Mouse (Mus musculus) intestine, embryonic 14.5 days (tissue): ENCODE measurements at regions not wholly inside any gene's neighbourhood (a gene's known extent, or its start where the extent isn't known, plus 50 kb on each side); places are given as distances from the start of the nearest gene placed in this dataset.
"Not testable (repeated sequence)": the region's sequence is repeated elsewhere in the genome, so short reads cannot be mapped to it uniquely, and the experiment has no call there.

ENCODE experiments used
- ATAC-seq: fragments of 200-750 bp; cut with Nextera tagmentation; replicated peaks from 2 replicates; pipeline ENCODE4 v1.8.0; 2017; ENCODE audit warnings: low read depth, moderate number of reproducible peaks, moderate TSS enrichment, moderate library complexity; ENCODE audit not compliant: low FRiP score, low TSS enrichment
- DNase-seq: peaks from one replicate; pipeline ENCODE4 v3.0.0-alpha.2; 2018; ENCODE audit warnings: low spot score
- H3K27ac ChIP-seq: fragments of 300-500 bp; sonication (generic); 2 replicates; pipeline ENCODE4 v1.5.1; 2014; ENCODE audit warnings: low read depth, mild to moderate bottlenecking, control low read depth
- H3K27me3 ChIP-seq: fragments of 300-500 bp; sonication (generic); replicated peaks from 2 replicates; pipeline ENCODE4 v1.6.1; 2014; ENCODE audit warnings: low read length, control low read depth; ENCODE audit not compliant: control insufficient read depth, insufficient read depth
- H3K36me3 ChIP-seq: fragments of 300-500 bp; sonication (generic); 2 replicates; pipeline ENCODE4 v1.6.1; 2014; ENCODE audit warnings: low read length, control low read depth; ENCODE audit not compliant: control insufficient read depth, insufficient read depth
- H3K4me1 ChIP-seq: fragments of 300-500 bp; sonication (generic); replicated peaks from 2 replicates; pipeline ENCODE4 v1.6.1; 2014; ENCODE audit warnings: low read length, control low read depth, mixed read lengths; ENCODE audit not compliant: control insufficient read depth, insufficient read depth
- H3K4me2 ChIP-seq: fragments of 300-500 bp; sonication (generic); 2 replicates; pipeline ENCODE4 v1.6.1; 2014; ENCODE audit warnings: low read length
- H3K4me3 ChIP-seq: fragments of 300-500 bp; sonication (generic); 2 replicates; pipeline ENCODE4 v1.5.1; 2014; ENCODE audit warnings: low read depth, low read length, control low read depth, mixed read lengths
- H3K9ac ChIP-seq: fragments of 300-500 bp; sonication (generic); 2 replicates; pipeline ENCODE4 v1.6.1; 2014; ENCODE audit warnings: mild to moderate bottlenecking, low read length
- H3K9me3 ChIP-seq: fragments of 300-500 bp; sonication (generic); 2 replicates; pipeline ENCODE4 v1.6.1; 2016; ENCODE audit warnings: low read length, control low read depth; ENCODE audit not compliant: control insufficient read depth
- WGBS: fragments of 180-500 bp; shearing (Covaris S2); extraction: QIAGEN DNeasy Blood & Tissue Kit; methylation state at CpG from one replicate; pipeline ENCODE4 v1.1.7; 2014; 5-methylcytosine and 5-hydroxymethylcytosine counted together

GRCm38 (mm10) chr16:20990524-20990923, 163.3 kb downstream of the Teddm3 start:
- H3K27ac ChIP-seq = no peak overlapping the region
- DNase-seq (no peak), ATAC-seq (no peak)
- no peak overlapping the region for H3K4me2 ChIP-seq
- H3K4me1 ChIP-seq = no peaks in the 10 kb centered on the region
- H3K4me3 ChIP-seq = no peak overlapping the region
- no peaks in the 10 kb centered on the region for H3K36me3 ChIP-seq
- no peaks in the 10 kb centered on the region for H3K27me3 ChIP-seq
- no peak overlapping the region for H3K9ac ChIP-seq
- H3K9me3 ChIP-seq = 0 out of 2 replicates have a peak, but pooled peaks cover 6% of the 10 kb centered on the region
- WGBS = 91% methylated on average over 2 of the region's 2 CpGs

GRCm38 (mm10) chr16:20975406-20975805, 178.4 kb downstream of the Teddm3 start:
- H3K36me3 ChIP-seq = no peaks in the 10 kb centered on the region
- no peaks in the 10 kb centered on the region for H3K27me3 ChIP-seq
- no peak overlapping the region for H3K9ac ChIP-seq
- H3K4me1 ChIP-seq = no peaks in the 10 kb centered on the region
- no peak overlapping the region for H3K27ac ChIP-seq
- ATAC-seq (no peak), DNase-seq (no peak)
- no peak overlapping the region for H3K4me2 ChIP-seq
- no peaks in the 10 kb centered on the region for H3K9me3 ChIP-seq
- 27% methylated on average over 2 of the region's 2 CpGs for WGBS
- H3K4me3 ChIP-seq = no peak overlapping the region

GRCm38 (mm10) chr16:20972442-20972841, 181.4 kb downstream of the Teddm3 start:
- H3K4me2 ChIP-seq = no peak overlapping the region
- no peaks in the 10 kb centered on the region for H3K4me1 ChIP-seq
- no peak overlapping the region for H3K9ac ChIP-seq
- no peak for DNase-seq
- no peaks in the 10 kb centered on the region for H3K36me3 ChIP-seq
- H3K4me3 ChIP-seq = no peak overlapping the region
- no peaks in the 10 kb centered on the region for H3K27me3 ChIP-seq
- no peak for ATAC-seq
- no peak overlapping the region for H3K27ac ChIP-seq
- no peaks in the 10 kb centered on the region for H3K9me3 ChIP-seq

DNA sequence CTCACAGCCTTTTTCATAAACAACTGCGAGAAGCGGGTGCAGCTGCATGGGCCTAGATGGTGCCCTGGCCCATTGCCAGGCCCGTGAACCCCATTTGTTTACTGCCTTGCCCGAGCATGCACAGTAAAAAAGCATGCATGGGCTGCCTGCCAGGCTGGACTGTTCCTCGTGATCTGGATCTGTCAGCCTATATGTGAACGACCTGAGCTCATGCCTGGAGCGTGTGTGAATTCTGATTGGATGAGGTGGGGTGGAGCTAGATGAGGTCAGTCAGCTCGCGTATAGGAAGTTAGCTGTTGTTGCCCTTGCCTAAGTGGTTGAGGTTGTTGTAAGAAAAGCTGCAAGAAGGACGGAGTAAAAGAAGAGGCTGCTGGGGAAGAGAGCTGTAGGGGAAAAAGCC, 194.9 kb downstream of the Teddm3 start:
- Histone ChIP-seq H3K4me2 (peak overlapping the region; percentile 23; the same call in 1 of the 2 replicates), H3K4me1 (no peaks in the 10 kb centered on the region), H3K9ac (no peak overlapping the region), H3K36me3 (no peaks in the 10 kb centered on the region), H3K9me3 (no peaks in the 10 kb centered on the region), H3K27me3 (no peaks in the 10 kb centered on the region), H3K4me3 (no peak overlapping the region), H3K27ac (no peak overlapping the region)
- 41% methylated on average over 10 of the region's 10 CpGs for WGBS
- no peak for ATAC-seq
- peak; percentile 62 for DNase-seq

GRCm38 (mm10) chr16:20936722-20937121, 202.4 kb upstream of the Thpo start:
- H3K9ac ChIP-seq = no peak overlapping the region
- ATAC-seq (no peak), DNase-seq (no peak)
- no peaks in the 10 kb centered on the region for H3K4me1 ChIP-seq
- no peak overlapping the region for H3K4me2 ChIP-seq
- H3K9me3 ChIP-seq = no peaks in the 10 kb centered on the region
- WGBS = 44% methylated on average over 1 of the region's 1 CpGs
- H3K36me3 ChIP-seq = no peaks in the 10 kb centered on the region
- H3K27ac ChIP-seq = no peak overlapping the region
- no peak overlapping the region for H3K4me3 ChIP-seq
- no peaks in the 10 kb centered on the region for H3K27me3 ChIP-seq

GRCm38 (mm10) chr16:20934846-20935245, 200.5 kb upstream of the Thpo start:
- not testable (repeated sequence) for H3K4me3 ChIP-seq, H3K4me1 ChIP-seq, DNase-seq, H3K9me3 ChIP-seq, H3K27ac ChIP-seq, H3K9ac ChIP-seq, H3K36me3 ChIP-seq, H3K4me2 ChIP-seq, H3K27me3 ChIP-seq, ATAC-seq

DNA sequence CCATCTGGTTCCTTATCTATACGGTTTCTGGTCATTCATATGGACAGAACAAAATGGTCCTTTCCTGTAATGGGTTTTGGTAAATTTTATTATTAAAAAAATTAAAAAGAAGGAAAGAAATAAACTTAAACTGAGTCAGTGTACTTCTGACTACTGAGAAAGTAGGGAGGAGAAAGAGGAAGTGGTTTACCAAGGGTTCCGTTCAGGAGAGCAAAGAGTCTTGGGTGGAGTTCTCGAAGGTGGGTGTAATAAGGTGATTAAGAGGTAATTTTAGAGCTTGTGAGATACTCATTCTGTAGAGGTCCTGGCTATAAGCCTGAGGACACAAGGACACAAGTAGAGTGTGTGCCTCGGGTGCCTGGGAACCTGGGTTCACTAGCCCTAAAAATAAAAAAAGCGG, 195.7 kb upstream of the Thpo start:
- 73% methylated on average over 5 of the region's 5 CpGs for WGBS
- not testable (repeated sequence) for H3K4me3 ChIP-seq, H3K9ac ChIP-seq, H3K9me3 ChIP-seq, H3K4me2 ChIP-seq, DNase-seq, H3K36me3 ChIP-seq, H3K27me3 ChIP-seq, H3K4me1 ChIP-seq, H3K27ac ChIP-seq, ATAC-seq

GRCm38 (mm10) chr16:20925776-20926175, 191.5 kb upstream of the Thpo start:
- not testable (repeated sequence) for H3K4me3 ChIP-seq, H3K9me3 ChIP-seq, H3K4me1 ChIP-seq, H3K4me2 ChIP-seq, H3K36me3 ChIP-seq, H3K9ac ChIP-seq, H3K27me3 ChIP-seq, ATAC-seq, H3K27ac ChIP-seq
- DNase-seq = peak; percentile 10

DNA sequence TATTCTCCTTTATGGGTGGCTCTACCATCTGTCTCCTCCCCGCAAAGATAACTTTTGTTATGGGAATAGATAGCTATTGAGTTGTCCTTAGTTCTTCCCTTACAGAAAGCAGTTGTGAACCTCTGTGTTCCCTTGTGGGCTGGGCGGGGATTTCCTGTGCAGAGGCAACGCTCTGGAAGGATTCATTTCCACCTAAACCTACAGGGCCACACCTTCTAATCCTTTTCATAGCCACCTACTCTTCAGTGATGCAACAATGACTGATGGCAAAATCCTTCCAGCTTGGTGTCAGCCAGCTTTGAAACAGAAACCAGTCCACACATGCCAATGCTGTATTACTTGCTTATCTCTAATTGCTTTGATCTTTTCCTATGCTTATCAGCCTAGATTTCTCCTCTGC, 176.6 kb upstream of the Thpo start:
- not testable (repeated sequence) for H3K9ac ChIP-seq, H3K4me3 ChIP-seq, H3K4me2 ChIP-seq, H3K36me3 ChIP-seq, DNase-seq, H3K4me1 ChIP-seq, H3K27ac ChIP-seq, ATAC-seq, H3K27me3 ChIP-seq, H3K9me3 ChIP-seq
- WGBS = 72% methylated on average over 3 of the region's 3 CpGs
